Comparison of ENCODE assay signal across 8 mouse cellular contexts in the genomic region with DNA sequence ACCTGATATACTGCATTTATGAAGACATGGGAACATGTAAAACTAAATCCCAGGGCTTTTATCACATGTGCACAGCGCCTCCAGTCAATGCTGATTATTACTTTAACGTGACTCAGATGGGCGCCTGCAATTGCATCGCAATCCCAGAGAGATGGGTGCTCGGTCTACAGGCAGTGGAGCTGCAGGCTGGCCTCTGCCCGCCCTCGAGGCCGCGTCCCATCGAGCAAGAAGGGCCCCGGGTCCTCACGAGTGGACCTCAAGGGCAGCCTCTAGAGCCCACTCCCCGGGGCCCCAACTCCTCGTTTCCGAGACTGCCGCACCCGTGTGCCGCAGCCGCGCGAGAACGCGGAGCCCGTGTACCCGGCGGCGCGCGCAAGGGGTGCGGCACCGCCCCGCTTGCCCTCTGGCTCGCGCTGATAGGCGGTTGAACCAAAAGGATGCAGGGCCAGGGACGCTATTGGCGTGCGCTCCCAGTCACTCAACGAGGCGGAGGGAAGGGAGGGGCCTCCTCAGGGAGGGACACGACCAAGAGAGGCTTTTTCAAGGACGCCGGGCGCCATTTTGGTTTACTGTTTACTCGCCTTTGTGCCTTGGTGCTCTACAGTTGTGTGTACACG. TPM values are rescaled to one million over a fixed set of nuclear protein-coding genes. Genes with fewer than 3 reads are reported as not detected.
DNase-seq lines count a peak whose midpoint lies in the region; ATAC-seq and TF ChIP-seq lines count a peak whose summit lies in the region.

No protein-coding gene starts in this region.

- H3K4me1 ChIP-seq in erythroblast, embryonic 14.5 days (ENCODE audit: control insufficient read depth): peaks cover 55% of the 10 kb centered on the region
- H3K4me1 ChIP-seq in heart, embryonic 11.5 days (ENCODE audit: control insufficient read depth, insufficient read depth, low read length): peaks cover 2% of the 10 kb centered on the region; the same call in 1 of the 2 replicates
- H3K4me1 ChIP-seq in kidney, embryonic 16.5 days (ENCODE audit: insufficient read depth, low read length): peaks cover 24% of the 10 kb centered on the region
- peaks cover 7% of the 10 kb centered on the region for H3K4me1 ChIP-seq in liver, adult 2 months (ENCODE audit: control insufficient read depth, insufficient read depth, low read length)

- H3ac ChIP-seq in C2C12 (ENCODE audit: control insufficient read depth, insufficient read length, low read depth) (peak overlapping the region; percentile 81), myocyte (ENCODE audit: control insufficient read depth, insufficient read length) (peak overlapping the region; percentile 35)

- H3K9ac ChIP-seq in heart, embryonic 11.5 days (ENCODE audit: low read depth, low read length): peak overlapping the region; percentile 86
- peak overlapping the region; percentile 90 for H3K9ac ChIP-seq in kidney, embryonic 16.5 days (replicated peaks; ENCODE audit: low read length)
- peak overlapping the region; percentile 78 for H3K9ac ChIP-seq in liver, adult 2 months (ENCODE audit: low read depth, low read length)

- no peaks in the 10 kb centered on the region for H3K79me3 ChIP-seq in C2C12 (ENCODE audit: low read depth)

- peak overlapping the region; percentile 89 for H3K27ac ChIP-seq in heart, embryonic 11.5 days (ENCODE audit: low read depth, low read length)
- peak overlapping the region; percentile 92 for H3K27ac ChIP-seq in kidney, embryonic 16.5 days (ENCODE audit: low read length)
- H3K27ac ChIP-seq in liver, adult 2 months (replicated peaks; ENCODE audit: insufficient read depth, low read depth, low read length): peak overlapping the region; percentile 57

- peaks cover 2% of the 10 kb centered on the region; the same call in 1 of the 2 replicates for H3K9me3 ChIP-seq in erythroblast, embryonic 14.5 days (ENCODE audit: control insufficient read depth, low read length)
- no peaks in the 10 kb centered on the region for H3K9me3 ChIP-seq in heart, embryonic 11.5 days (replicated peaks; ENCODE audit: control insufficient read depth, low read length)
- no peaks in the 10 kb centered on the region for H3K9me3 ChIP-seq in kidney, embryonic 16.5 days (ENCODE audit: low read length)

- TF ChIP-seq POLR2A in brain, embryonic 14.5 days (IDR thresholded peaks at IDR 0.05; ENCODE audit: borderline replicate concordance, extremely low read depth, insufficient read depth, insufficient read length, poor library complexity, severe bottlenecking): peak; percentile 97
- 0 out of 2 replicates have a peak, but pooled peaks have one; percentile 29 for TF ChIP-seq POLR2A in liver, adult 2 months (IDR thresholded peaks at IDR 0.05; ENCODE audit: extremely low read depth, insufficient read depth, low read length)
- TF ChIP-seq POLR2A in myocyte (IDR thresholded peaks at IDR 0.05; ENCODE audit: insufficient read length, low read depth): peak; percentile 84

- H3K79me2 ChIP-seq in C2C12 (ENCODE audit: control insufficient read depth, insufficient read depth) (no peaks in the 10 kb centered on the region), myocyte (ENCODE audit: control insufficient read depth, insufficient read depth) (no peaks in the 10 kb centered on the region)
- no peaks in the 10 kb centered on the region for H3K79me2 ChIP-seq in liver, adult 2 months (ENCODE audit: control insufficient read depth, insufficient read depth, low read length)

- H3K36me3 ChIP-seq in C2C12 (ENCODE audit: control insufficient read depth, insufficient read depth): peaks cover 3% of the 10 kb centered on the region
- peaks cover 2% of the 10 kb centered on the region; the same call in 1 of the 2 replicates for H3K36me3 ChIP-seq in erythroblast, embryonic 14.5 days (ENCODE audit: control insufficient read depth)
- no peaks in the 10 kb centered on the region for H3K36me3 ChIP-seq in heart, embryonic 11.5 days (ENCODE audit: control insufficient read depth, insufficient read depth, low read length)
- H3K36me3 ChIP-seq in kidney, embryonic 16.5 days (ENCODE audit: insufficient read depth, low read length): peaks cover 7% of the 10 kb centered on the region; the same call in 1 of the 2 replicates
- H3K36me3 ChIP-seq in liver, adult 2 months (ENCODE audit: control insufficient read depth, insufficient read depth, low read length): no peaks in the 10 kb centered on the region
- H3K36me3 ChIP-seq in myocyte (ENCODE audit: control insufficient read depth, insufficient read depth): no peaks in the 10 kb centered on the region
- no peaks in the 10 kb centered on the region for H3K36me3 ChIP-seq in splenic B cell, adult 2 months (ENCODE audit: control insufficient read depth, insufficient read depth, low read length, poor library complexity, severe bottlenecking)

- H3K27me3 ChIP-seq in C2C12 (ENCODE audit: control insufficient read depth, insufficient read depth, insufficient read length) (no peaks in the 10 kb centered on the region), myocyte (ENCODE audit: control insufficient read depth, insufficient read depth, insufficient read length) (no peaks in the 10 kb centered on the region)
- no peaks in the 10 kb centered on the region for H3K27me3 ChIP-seq in erythroblast, embryonic 14.5 days (ENCODE audit: control insufficient read depth)
- H3K27me3 ChIP-seq in heart, embryonic 11.5 days (ENCODE audit: control insufficient read depth, insufficient read depth, low read length): no peaks in the 10 kb centered on the region
- H3K27me3 ChIP-seq in kidney, embryonic 16.5 days (ENCODE audit: insufficient read depth, low read length): no peaks in the 10 kb centered on the region
- H3K27me3 ChIP-seq in liver, adult 2 months (ENCODE audit: control insufficient read depth, insufficient read depth, low read length): no peaks in the 10 kb centered on the region
- no peaks in the 10 kb centered on the region for H3K27me3 ChIP-seq in splenic B cell, adult 2 months (ENCODE audit: control insufficient read depth, insufficient read depth, low read length, poor library complexity, severe bottlenecking)

- peak overlapping the region; percentile 38 for H3K4me3 ChIP-seq in C2C12 (ENCODE audit: insufficient read depth, poor library complexity, severe bottlenecking)
- peak overlapping the region; percentile 81 for H3K4me3 ChIP-seq in erythroblast, embryonic 14.5 days (replicated peaks)
- peak overlapping the region; percentile 66 for H3K4me3 ChIP-seq in heart, embryonic 11.5 days (ENCODE audit: low read depth, low read length)
- H3K4me3 ChIP-seq in kidney, embryonic 16.5 days (ENCODE audit: low read length): peak overlapping the region; percentile 69
- peak overlapping the region; percentile 85 for H3K4me3 ChIP-seq in liver, adult 2 months (ENCODE audit: insufficient read depth, low read depth, low read length)
- H3K4me3 ChIP-seq in myocyte: peak overlapping the region; percentile 31

- ATAC-seq in heart, embryonic 11.5 days (replicated peaks; ENCODE audit: insufficient number of reproducible peaks, low FRiP score, low TSS enrichment): peak; percentile 99
- peak; percentile 99 for ATAC-seq in kidney, embryonic 16.5 days (ENCODE audit: low FRiP score, low TSS enrichment)

- H3K4me2 ChIP-seq in heart, embryonic 11.5 days: peak overlapping the region; percentile 61
- H3K4me2 ChIP-seq in kidney, embryonic 16.5 days (replicated peaks; ENCODE audit: low read depth, low read length): peak overlapping the region; percentile 55
- H3K4me2 ChIP-seq in myocyte (ENCODE audit: low read depth): peak overlapping the region; percentile 75

- DNase-seq in brain, embryonic 14.5 days (ENCODE audit: low read depth): peak; percentile 99
- DNase-seq in liver, adult 2 months (ENCODE audit: extremely low read depth, low read depth, low spot score): peak; percentile 88
- DNase-seq in splenic B cell, adult 2 months (ENCODE audit: low read depth, low spot score): peak; percentile 96

- 1% methylated on average over 46 of the region's 46 CpGs for WGBS in heart, embryonic 11.5 days (ENCODE audit: insufficient replicate concordance)
- WGBS in kidney, embryonic 16.5 days: under 1% methylated on average over 46 of the region's 46 CpGs
- under 1% methylated on average over 46 of the region's 46 CpGs for WGBS in liver, adult 2 months

- no peak for TF ChIP-seq CTCF in C2C12 (IDR thresholded peaks at IDR 0.05; ENCODE audit: control insufficient read depth, insufficient read depth, insufficient read length)
- TF ChIP-seq CTCF in brain, embryonic 14.5 days (IDR thresholded peaks at IDR 0.05; ENCODE audit: borderline replicate concordance, extremely low read depth, insufficient read depth, insufficient read length): no peak
- no peak for TF ChIP-seq CTCF in liver, adult 2 months (IDR thresholded peaks at IDR 0.05; ENCODE audit: low read depth, low read length)

RNA-seq across cellular contexts. Expression of a gene that starts 2.6 kb away (rescaled TPM):
- polyA plus RNA-seq in C2C12 (2012; fragmentation: generic; extraction: Trizol): 6.0 TPM
- 12.8 and 14.5 TPM in 2 replicates for polyA plus RNA-seq in brain, embryonic 14.5 days (2012; rRNA removed)
- 0.94 and 1.5 TPM in 2 replicates for polyA plus RNA-seq in erythroblast, embryonic 14.5 days (2012)
- 4.4 and 4.5 TPM in 2 replicates for polyA plus RNA-seq in heart, embryonic 11.5 days (2014; fragmentation: Nextera tagmentation; extraction: Ambion mirVana)
- 11.2 and 14.2 TPM in 2 replicates for polyA plus RNA-seq in kidney, embryonic 16.5 days (2015; fragmentation: Nextera tagmentation; extraction: Ambion mirVana)
- total RNA-seq in liver, adult 2 months (2014; rRNA removed): 3.0 and 3.1 TPM in 2 replicates
- polyA plus RNA-seq in liver, adult 2 months (2012; rRNA removed): 2.6 and 4.3 TPM in 2 replicates
- 7.3 TPM for polyA plus RNA-seq in myocyte (2012; fragmentation: generic; extraction: Trizol)

RNA-seq across cellular contexts. Expression of a gene that starts 14.7 kb away (rescaled TPM):
- polyA plus RNA-seq in C2C12 (2012; fragmentation: generic; extraction: Trizol): 469 TPM
- polyA plus RNA-seq in brain, embryonic 14.5 days (2012; rRNA removed): 257 and 335 TPM in 2 replicates
- polyA plus RNA-seq in erythroblast, embryonic 14.5 days (2012): 17.6 and 21.7 TPM in 2 replicates
- 364 and 386 TPM in 2 replicates for polyA plus RNA-seq in heart, embryonic 11.5 days (2014; fragmentation: Nextera tagmentation; extraction: Ambion mirVana)
- 453 and 471 TPM in 2 replicates for polyA plus RNA-seq in kidney, embryonic 16.5 days (2015; fragmentation: Nextera tagmentation; extraction: Ambion mirVana)
- total RNA-seq in liver, adult 2 months (2014; rRNA removed): 179 and 181 TPM in 2 replicates
- 217 and 221 TPM in 2 replicates for polyA plus RNA-seq in liver, adult 2 months (2012; rRNA removed)
- polyA plus RNA-seq in myocyte (2012; fragmentation: generic; extraction: Trizol): 416 TPM

RNA-seq across cellular contexts. Expression of a gene that starts 18.1 kb away (rescaled TPM):
- 0.01 TPM for polyA plus RNA-seq in C2C12 (2012; fragmentation: generic; extraction: Trizol)
- polyA plus RNA-seq in brain, embryonic 14.5 days (2012; rRNA removed): 0.07 TPM in 1 of 2 replicates, not detected in the other
- polyA plus RNA-seq in erythroblast, embryonic 14.5 days (2012): not detected in 2 replicates
- polyA plus RNA-seq in heart, embryonic 11.5 days (2014; fragmentation: Nextera tagmentation; extraction: Ambion mirVana): not detected in 2 replicates
- polyA plus RNA-seq in kidney, embryonic 16.5 days (2015; fragmentation: Nextera tagmentation; extraction: Ambion mirVana): 0.07 TPM in 1 of 2 replicates, not detected in the other
- total RNA-seq in liver, adult 2 months (2014; rRNA removed): not detected in 2 replicates
- polyA plus RNA-seq in liver, adult 2 months (2012; rRNA removed): not detected in 2 replicates
- polyA plus RNA-seq in myocyte (2012; fragmentation: generic; extraction: Trizol): not detected

RNA-seq across cellular contexts. Expression of a gene that starts 25.8 kb away (rescaled TPM):
- polyA plus RNA-seq in C2C12 (2012; fragmentation: generic; extraction: Trizol) (50.7 TPM), myocyte (2012; fragmentation: generic; extraction: Trizol) (30.8 TPM)
- 17.6 and 17.9 TPM in 2 replicates for polyA plus RNA-seq in brain, embryonic 14.5 days (2012; rRNA removed)
- not detected in 2 replicates for polyA plus RNA-seq in erythroblast, embryonic 14.5 days (2012)
- polyA plus RNA-seq in heart, embryonic 11.5 days (2014; fragmentation: Nextera tagmentation; extraction: Ambion mirVana): 23.4 and 30.7 TPM in 2 replicates
- polyA plus RNA-seq in kidney, embryonic 16.5 days (2015; fragmentation: Nextera tagmentation; extraction: Ambion mirVana): 32.9 and 45.6 TPM in 2 replicates
- total RNA-seq in liver, adult 2 months (2014; rRNA removed): 3.8 TPM in 2 replicates
- 9.9 and 12.2 TPM in 2 replicates for polyA plus RNA-seq in liver, adult 2 months (2012; rRNA removed)

RNA-seq across cellular contexts. Expression of a gene that starts 37.6 kb away (rescaled TPM):
- polyA plus RNA-seq in C2C12 (2012; fragmentation: generic; extraction: Trizol) (not detected), myocyte (2012; fragmentation: generic; extraction: Trizol) (not detected)
- not detected in 2 replicates for polyA plus RNA-seq in brain, embryonic 14.5 days (2012; rRNA removed)
- not detected in 2 replicates for polyA plus RNA-seq in erythroblast, embryonic 14.5 days (2012)
- not detected in 2 replicates for polyA plus RNA-seq in heart, embryonic 11.5 days (2014; fragmentation: Nextera tagmentation; extraction: Ambion mirVana)
- polyA plus RNA-seq in kidney, embryonic 16.5 days (2015; fragmentation: Nextera tagmentation; extraction: Ambion mirVana): not detected in 2 replicates
- not detected in 2 replicates for total RNA-seq in liver, adult 2 months (2014; rRNA removed)
- not detected in 2 replicates for polyA plus RNA-seq in liver, adult 2 months (2012; rRNA removed)

Comparison
In these comparisons a context has a peak if more than half of its experiments do, and no peak if none do; other contexts are left out.
1. Peak in every context shown above with its lines: DNase-seq, ATAC-seq, H3K4me3 ChIP-seq and H3K27ac ChIP-seq.
2. H3K4me3 ChIP-seq: peak in every context shown above with its lines; median percentile 85 in liver, adult 2 months; 81 in erythroblast, embryonic 14.5 days; 69 in kidney, embryonic 16.5 days; 66 in heart, embryonic 11.5 days; 38 in C2C12; 31 in myocyte.
3. POLR2A ChIP-seq: peak in every context shown above with its lines; median percentile 97 in brain, embryonic 14.5 days; 84 in myocyte; 29 in liver, adult 2 months.